Mouse (Mus musculus) myocyte (in vitro differentiated cells): ENCODE measurements at regions not wholly inside any gene's neighbourhood (a gene's known extent, or its start where the extent isn't known, plus 50 kb on each side); places are given as distances from the start of the nearest gene placed in this dataset.

ENCODE experiments used
- H3K27me3 ChIP-seq: one replicate; pipeline ENCODE4 v1.6.1; 2011; ENCODE audit not compliant: control insufficient read depth, insufficient read depth, insufficient read length
- H3K36me3 ChIP-seq: one replicate; pipeline ENCODE4 v1.6.1; 2011; ENCODE audit not compliant: control insufficient read depth, insufficient read depth
- H3K4me2 ChIP-seq: one replicate; pipeline ENCODE4 v1.6.1; 2011; ENCODE audit warnings: low read depth, control low read depth
- H3K4me3 ChIP-seq: one replicate; pipeline ENCODE4 v1.5.1; 2011; ENCODE audit warnings: mild to moderate bottlenecking, control low read depth, moderate library complexity
- H3K79me2 ChIP-seq: one replicate; pipeline ENCODE4 v1.6.1; 2011; ENCODE audit not compliant: control insufficient read depth, insufficient read depth
- H3ac ChIP-seq: one replicate; pipeline ENCODE4 v1.6.1; 2011; ENCODE audit not compliant: control insufficient read depth, insufficient read length
- CEBPB ChIP-seq: IDR thresholded peaks from 2 replicates; pipeline ENCODE4 v1.6.1; 2011; ENCODE audit warnings: mild to moderate bottlenecking, moderate library complexity; ENCODE audit not compliant: poor library complexity, insufficient read depth, severe bottlenecking
- E2F4 ChIP-seq: IDR thresholded peaks from one replicate; pipeline ENCODE4 v1.6.1; 2011; ENCODE audit warnings: mild to moderate bottlenecking, control low read depth, moderate library complexity; ENCODE audit not compliant: insufficient read depth
- MAX ChIP-seq: IDR thresholded peaks from one replicate; pipeline ENCODE4 v1.6.1; 2011; ENCODE audit warnings: low read depth, mild to moderate bottlenecking, control low read depth
- MYOD1 ChIP-seq, 3 experiments: IDR thresholded peaks; one replicate each; pipeline ENCODE4 v1.6.1; 2011; ENCODE audit warnings: control low read depth in 2 of 3, low read depth in 2 of 3, mild to moderate bottlenecking in 2 of 3, moderate library complexity in 1 of 3; ENCODE audit not compliant: insufficient read length in 2 of 3, control insufficient read depth in 1 of 3
- MYOG ChIP-seq, 3 experiments: IDR thresholded peaks; one replicate each; pipeline ENCODE4 v1.6.1; 2011; ENCODE audit warnings: control low read depth in 2 of 3, low read depth in 2 of 3, mild to moderate bottlenecking in 2 of 3; ENCODE audit not compliant: insufficient read length in 2 of 3, control insufficient read depth in 1 of 3, insufficient read depth in 1 of 3
- POLR2A ChIP-seq: IDR thresholded peaks from one replicate; pipeline ENCODE4 v1.6.1; 2011; ENCODE audit warnings: low read depth, mild to moderate bottlenecking, control low read depth, moderate library complexity; ENCODE audit not compliant: insufficient read length
- POLR2AphosphoS2 ChIP-seq: IDR thresholded peaks from one replicate; pipeline ENCODE4 v1.6.1; 2011; ENCODE audit warnings: low read depth, control low read depth; ENCODE audit not compliant: insufficient read length
- REST ChIP-seq: IDR thresholded peaks from one replicate; pipeline ENCODE4 v1.6.1; 2011; ENCODE audit warnings: mild to moderate bottlenecking, control low read depth, moderate library complexity; ENCODE audit not compliant: insufficient read depth, insufficient read length
- SRF ChIP-seq: IDR thresholded peaks from one replicate; pipeline ENCODE4 v1.6.1; 2011; ENCODE audit warnings: low read depth; ENCODE audit not compliant: control insufficient read depth, insufficient read length
- TCF12 ChIP-seq: IDR thresholded peaks from one replicate; pipeline ENCODE4 v1.6.1; 2011; ENCODE audit warnings: mild to moderate bottlenecking, control low read depth; ENCODE audit not compliant: poor library complexity, insufficient read depth, severe bottlenecking
- TCF3 ChIP-seq: IDR thresholded peaks from one replicate; pipeline ENCODE4 v1.6.1; 2011; ENCODE audit warnings: low read depth, control low read depth; ENCODE audit not compliant: insufficient read length
- USF1 ChIP-seq: IDR thresholded peaks from one replicate; pipeline ENCODE4 v1.6.1; 2011; ENCODE audit warnings: low read depth, mild to moderate bottlenecking, control low read depth, moderate library complexity

DNA sequence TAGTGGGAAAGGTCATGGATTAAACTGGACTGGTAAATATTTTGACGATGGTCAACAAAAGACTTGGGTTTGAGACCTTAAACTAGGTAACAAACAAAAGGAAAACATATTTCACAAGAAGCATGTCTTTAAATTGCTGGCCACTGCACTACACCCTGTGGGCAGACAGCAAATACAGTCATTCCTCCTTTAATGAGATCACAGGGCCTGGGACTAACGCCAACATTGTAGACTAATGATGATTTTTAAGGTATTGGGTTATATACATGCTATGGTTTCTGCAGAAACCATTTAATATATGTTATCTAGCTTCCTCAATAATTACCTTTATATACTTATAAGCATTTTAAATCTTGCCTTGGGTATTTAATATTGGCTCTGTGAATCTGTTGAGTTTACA, 162.8 kb downstream of the Npr3 start:
- H3ac ChIP-seq, result no peak overlapping the region
- no peaks in the 10 kb centered on the region for H3K36me3 ChIP-seq
- no peaks in the 10 kb centered on the region for H3K27me3 ChIP-seq
- H3K79me2 ChIP-seq, result no peaks in the 10 kb centered on the region
- TF ChIP-seq SRF, result no peak
- no peak for TF ChIP-seq E2F4
- TF ChIP-seq MYOD1 (IDR thresholded peaks at IDR 0.05; ENCODE audit: control insufficient read depth in 1 of 3, insufficient read length in 2 of 3, low read depth in 2 of 3), result no peak
- TF ChIP-seq USF1, result no peak
- TF ChIP-seq TCF3, result no peak
- no peak for TF ChIP-seq CEBPB
- no peak for TF ChIP-seq TCF12
- TF ChIP-seq POLR2AphosphoS2, result no peak
- TF ChIP-seq REST, result no peak
- no peak for TF ChIP-seq POLR2A
- no peak for TF ChIP-seq MAX
- no peak for TF ChIP-seq MYOG (IDR thresholded peaks at IDR 0.05; ENCODE audit: control insufficient read depth in 1 of 3, insufficient read depth in 1 of 3, insufficient read length in 2 of 3, low read depth in 2 of 3)
- H3K4me2 ChIP-seq, result peak overlapping the region; percentile 21
- H3K4me3 ChIP-seq, result no peak overlapping the region

GRCm38 (mm10) chr15:11742820-11743219, 164.3 kb downstream of the Npr3 start:
- no peaks in the 10 kb centered on the region for H3K79me2 ChIP-seq
- no peak overlapping the region for H3K4me2 ChIP-seq
- H3K36me3 ChIP-seq, result no peaks in the 10 kb centered on the region
- TF ChIP-seq CEBPB, result no peak
- no peak for TF ChIP-seq SRF
- TF ChIP-seq USF1, result no peak
- TF ChIP-seq MAX, result no peak
- no peak for TF ChIP-seq E2F4
- no peak for TF ChIP-seq TCF12
- TF ChIP-seq POLR2AphosphoS2, result no peak
- TF ChIP-seq REST, result no peak
- TF ChIP-seq POLR2A, result no peak
- no peak for TF ChIP-seq MYOG (IDR thresholded peaks at IDR 0.05; ENCODE audit: control insufficient read depth in 1 of 3, insufficient read depth in 1 of 3, insufficient read length in 2 of 3, low read depth in 2 of 3)
- no peak for TF ChIP-seq TCF3
- no peak for TF ChIP-seq MYOD1 (IDR thresholded peaks at IDR 0.05; ENCODE audit: control insufficient read depth in 1 of 3, insufficient read length in 2 of 3, low read depth in 2 of 3)
- H3K27me3 ChIP-seq, result no peaks in the 10 kb centered on the region
- no peak overlapping the region for H3K4me3 ChIP-seq
- no peak overlapping the region for H3ac ChIP-seq

DNA sequence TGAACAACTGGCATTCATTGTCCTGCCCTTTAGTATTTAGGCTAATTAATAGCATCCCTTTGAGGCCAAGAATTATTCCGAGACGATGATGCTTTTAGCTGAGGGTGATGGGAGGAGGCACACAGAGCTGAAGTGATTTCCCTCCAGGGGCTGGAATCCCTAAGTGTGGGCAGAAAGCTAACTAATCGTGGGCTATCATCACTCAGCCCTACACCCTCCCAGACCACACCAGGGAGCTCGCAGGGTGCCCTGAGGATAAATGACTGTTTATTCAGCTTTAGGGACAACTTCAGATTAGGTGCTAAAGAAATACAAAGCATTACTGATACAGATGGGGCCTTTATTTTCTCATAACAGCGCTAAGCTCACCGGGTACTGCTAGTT, 164.7 kb downstream of the Npr3 start:
- no peaks in the 10 kb centered on the region for H3K36me3 ChIP-seq
- H3ac ChIP-seq, result no peak overlapping the region
- no peak overlapping the region for H3K4me3 ChIP-seq
- no peak for TF ChIP-seq MYOD1 (IDR thresholded peaks at IDR 0.05; ENCODE audit: control insufficient read depth in 1 of 3, insufficient read length in 2 of 3, low read depth in 2 of 3)
- no peak for TF ChIP-seq SRF
- no peak for TF ChIP-seq POLR2AphosphoS2
- no peak for TF ChIP-seq E2F4
- no peak for TF ChIP-seq MYOG (IDR thresholded peaks at IDR 0.05; ENCODE audit: control insufficient read depth in 1 of 3, insufficient read depth in 1 of 3, insufficient read length in 2 of 3, low read depth in 2 of 3)
- no peak for TF ChIP-seq TCF3
- TF ChIP-seq POLR2A, result no peak
- TF ChIP-seq USF1, result no peak
- TF ChIP-seq MAX, result no peak
- no peak for TF ChIP-seq CEBPB
- TF ChIP-seq REST, result no peak
- no peak for TF ChIP-seq TCF12
- no peaks in the 10 kb centered on the region for H3K79me2 ChIP-seq
- no peak overlapping the region for H3K4me2 ChIP-seq
- no peaks in the 10 kb centered on the region for H3K27me3 ChIP-seq

GRCm38 (mm10) chr15:11741598-11742345, 165.3 kb downstream of the Npr3 start:
- H3K4me3 ChIP-seq, result no peak overlapping the region
- TF ChIP-seq TCF12 (no peak), USF1 (no peak)
- H3ac ChIP-seq, result no peak overlapping the region
- H3K4me2 ChIP-seq, result no peak overlapping the region
- H3K79me2 ChIP-seq, result no peaks in the 10 kb centered on the region
- no peaks in the 10 kb centered on the region for H3K36me3 ChIP-seq
- no peaks in the 10 kb centered on the region for H3K27me3 ChIP-seq

GRCm38 (mm10) chr15:11737436-11738000, 169.6 kb downstream of the Npr3 start:
- H3K4me3 ChIP-seq, result no peak overlapping the region
- TF ChIP-seq TCF3 (no peak), CEBPB (no peak), SRF (no peak), MAX (no peak), MYOG (IDR thresholded peaks at IDR 0.05; ENCODE audit: control insufficient read depth in 1 of 3, insufficient read depth in 1 of 3, insufficient read length in 2 of 3, low read depth in 2 of 3) (no peak), POLR2AphosphoS2 (no peak), E2F4 (no peak), USF1 (no peak), MYOD1 (IDR thresholded peaks at IDR 0.05; ENCODE audit: control insufficient read depth in 1 of 3, insufficient read length in 2 of 3, low read depth in 2 of 3) (no peak), POLR2A (no peak), TCF12 (no peak), REST (no peak)
- no peak overlapping the region for H3K4me2 ChIP-seq
- H3K27me3 ChIP-seq, result no peaks in the 10 kb centered on the region
- H3K79me2 ChIP-seq, result no peaks in the 10 kb centered on the region
- H3ac ChIP-seq, result no peak overlapping the region
- no peaks in the 10 kb centered on the region for H3K36me3 ChIP-seq
